In the genomic region with DNA sequence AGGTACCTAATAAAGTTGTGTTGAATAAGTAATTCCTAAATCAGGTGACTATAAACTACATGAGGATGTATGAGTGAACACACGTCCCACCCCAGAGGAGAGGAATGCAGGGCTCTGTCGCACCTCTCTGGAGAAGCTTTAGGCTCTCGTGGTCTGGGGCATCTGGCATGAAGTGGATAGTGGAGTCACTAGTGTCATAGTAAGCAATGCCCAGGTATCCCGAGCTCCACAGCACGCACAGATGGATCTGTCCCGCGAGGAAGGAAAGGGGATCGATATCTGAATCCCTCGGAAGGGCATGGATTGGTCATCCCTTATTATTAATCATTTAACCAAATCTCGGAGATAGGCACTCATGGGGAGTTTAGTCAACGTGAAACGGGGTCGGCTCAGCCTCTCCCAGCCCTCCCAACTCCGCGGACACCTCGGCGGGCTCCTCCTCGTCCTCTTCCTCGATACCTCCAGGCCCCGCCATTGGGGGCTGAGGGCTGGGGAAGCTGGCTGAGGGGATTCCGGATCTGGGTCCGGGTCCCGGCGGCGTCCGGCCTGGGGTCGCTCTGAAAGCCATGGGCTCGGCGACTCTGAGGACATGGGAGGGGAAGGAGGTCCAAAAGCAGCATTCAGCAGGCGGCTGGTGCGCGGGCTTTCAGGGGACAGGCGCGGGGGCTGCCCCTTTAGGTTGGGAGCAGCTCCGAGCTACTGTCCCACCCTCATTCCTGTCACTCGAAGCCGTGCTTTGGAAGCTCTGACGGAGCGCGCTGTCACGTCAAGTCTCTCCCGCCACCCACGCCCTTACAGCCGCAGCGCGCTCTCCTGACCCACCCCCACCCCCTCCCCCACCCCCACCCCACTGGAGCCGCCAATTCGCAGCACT, we compare ENCODE assay signal across 8 mouse cellular contexts. TPM values are rescaled to one million over a fixed set of nuclear protein-coding genes. Genes with fewer than 3 reads are reported as not detected.
A peak's percentile ranks its signal among the peaks of the same experiment; 100 is the strongest.
DNase-seq lines count a peak whose midpoint lies in the region; ATAC-seq lines count a peak whose summit lies in the region.

No protein-coding gene starts in this region.

- no peaks in the 10 kb centered on the region for H3K36me3 ChIP-seq in heart, embryonic 10.5 days
- H3K36me3 ChIP-seq in stomach, embryonic 15.5 days, result no peaks in the 10 kb centered on the region

- DNase-seq in heart, embryonic 10.5 days (ENCODE audit: low spot score), result no peak
- no peak for DNase-seq in heart, adult 9 months (ENCODE audit: low spot score in 2 of 2)
- DNase-seq in A20 (ENCODE audit: low read depth, low spot score), result peak; percentile 57
- DNase-seq in liver, result peak; percentile 30
- no peak for DNase-seq in adrenal gland, adult 8-10 months
- DNase-seq in lung, postnatal 10 days, result no peak

- peak overlapping the region; percentile 92 for H3K9ac ChIP-seq in stomach, embryonic 15.5 days

- H3K27ac ChIP-seq in heart, embryonic 10.5 days, result peak overlapping the region; percentile 98
- H3K27ac ChIP-seq in stomach, embryonic 15.5 days, result peak overlapping the region; percentile 98

- H3K4me1 ChIP-seq in heart, embryonic 10.5 days, result peaks cover 63% of the 10 kb centered on the region
- peaks cover 36% of the 10 kb centered on the region for H3K4me1 ChIP-seq in stomach, embryonic 15.5 days

- peak overlapping the region; percentile 72 for H3K4me3 ChIP-seq in heart, embryonic 10.5 days
- H3K4me3 ChIP-seq in stomach, embryonic 15.5 days (replicated peaks), result peak overlapping the region; percentile 62

- no peaks in the 10 kb centered on the region for H3K9me3 ChIP-seq in heart, embryonic 10.5 days
- no peaks in the 10 kb centered on the region for H3K9me3 ChIP-seq in stomach, embryonic 15.5 days

- peak; percentile 15 for ATAC-seq in erythroblast, adult 5-6 weeks (replicated peaks; ENCODE audit: low FRiP score, poor library complexity, severe bottlenecking)
- ATAC-seq in stomach, embryonic 15.5 days (ENCODE audit: insufficient read depth, low FRiP score, low read depth), result no peak

- peak overlapping the region; percentile 98 for H3K4me2 ChIP-seq in stomach, embryonic 15.5 days

- no peaks in the 10 kb centered on the region for H3K27me3 ChIP-seq in heart, embryonic 10.5 days (ENCODE audit: insufficient read depth, poor library complexity, severe bottlenecking)
- H3K27me3 ChIP-seq in stomach, embryonic 15.5 days (replicated peaks), result no peaks in the 10 kb centered on the region

- WGBS in heart, embryonic 10.5 days, result 4% methylated on average over 47 of the region's 48 CpGs
- 3% methylated on average over 45 of the region's 48 CpGs for WGBS in stomach, embryonic 15.5 days

RNA-seq across cellular contexts. Expression of gene Msh5, which starts 0.5 kb away (rescaled TPM):
- polyA plus RNA-seq in heart, embryonic 10.5 days (2016; fragmentation: Nextera tagmentation; extraction: Ambion mirVana), result 3.9 and 5.4 TPM in 2 replicates
- total RNA-seq in erythroblast, adult 5-6 weeks (2015; ENCODE audit: low replicate concordance), result 0.38 and 1.5 TPM in 2 replicates
- total RNA-seq in erythroblast, adult 5-6 weeks (2017; ENCODE audit: low replicate concordance), result 5.7 and 8.8 TPM in 2 replicates
- 3.8 and 4.8 TPM in 2 replicates for polyA plus RNA-seq in stomach, embryonic 15.5 days (2015; fragmentation: Nextera tagmentation; extraction: Ambion mirVana)
- 1 to 10 TPM in 3 of 4 experiments, under 1 TPM in 1; 0.73 to 4.0 (median 2.2) TPM for total RNA-seq in adrenal gland, adult 8-10 months (2022)

RNA-seq across cellular contexts. Expression of gene Clic1, which starts 3.7 kb away (rescaled TPM):
- 374 and 380 TPM in 2 replicates for polyA plus RNA-seq in heart, embryonic 10.5 days (2016; fragmentation: Nextera tagmentation; extraction: Ambion mirVana)
- 74.6 and 85.9 TPM in 2 replicates for total RNA-seq in erythroblast, adult 5-6 weeks (2015; ENCODE audit: low replicate concordance)
- 66.9 and 68.8 TPM in 2 replicates for total RNA-seq in erythroblast, adult 5-6 weeks (2017; ENCODE audit: low replicate concordance)
- polyA plus RNA-seq in stomach, embryonic 15.5 days (2015; fragmentation: Nextera tagmentation; extraction: Ambion mirVana), result 361 and 363 TPM in 2 replicates
- 100 to 1,000 TPM in 2 of 4 experiments, 10 to 100 TPM in 2; 83.2 to 134 (median 113) TPM for total RNA-seq in adrenal gland, adult 8-10 months (2022)

RNA-seq across cellular contexts. Expression of gene Ddah2, which starts 12.8 kb away (rescaled TPM):
- 192 and 290 TPM in 2 replicates for polyA plus RNA-seq in heart, embryonic 10.5 days (2016; fragmentation: Nextera tagmentation; extraction: Ambion mirVana)
- total RNA-seq in erythroblast, adult 5-6 weeks (2015; ENCODE audit: low replicate concordance), result 1.0 and 1.7 TPM in 2 replicates
- 2.2 TPM in 1 of 2 replicates, not detected in the other for total RNA-seq in erythroblast, adult 5-6 weeks (2017; ENCODE audit: low replicate concordance)
- 210 and 216 TPM in 2 replicates for polyA plus RNA-seq in stomach, embryonic 15.5 days (2015; fragmentation: Nextera tagmentation; extraction: Ambion mirVana)
- total RNA-seq in adrenal gland, adult 8-10 months (2022), result 10 to 100 TPM; 12.4 to 29.5 (median 21.6) TPM

RNA-seq across cellular contexts. Expression of gene Sapcd1, which starts 18.2 kb away (rescaled TPM):
- 3.3 and 4.0 TPM in 2 replicates for polyA plus RNA-seq in heart, embryonic 10.5 days (2016; fragmentation: Nextera tagmentation; extraction: Ambion mirVana)
- total RNA-seq in erythroblast, adult 5-6 weeks (2015; ENCODE audit: low replicate concordance), result 2.3 TPM in 1 of 2 replicates, not detected in the other
- not detected in 2 replicates for total RNA-seq in erythroblast, adult 5-6 weeks (2017; ENCODE audit: low replicate concordance)
- 13.2 and 14.8 TPM in 2 replicates for polyA plus RNA-seq in stomach, embryonic 15.5 days (2015; fragmentation: Nextera tagmentation; extraction: Ambion mirVana)
- total RNA-seq in adrenal gland, adult 8-10 months (2022), result 1 to 10 TPM in 2 of 4 experiments, under 1 TPM in 2; 0.91 to 2.8 (median 0.99) TPM

RNA-seq across cellular contexts. Expression of gene Ly6g6c, which starts 19.1 kb away (rescaled TPM):
- polyA plus RNA-seq in heart, embryonic 10.5 days (2016; fragmentation: Nextera tagmentation; extraction: Ambion mirVana), result not detected in 2 replicates
- total RNA-seq in erythroblast, adult 5-6 weeks (2015; ENCODE audit: low replicate concordance), result not detected in 2 replicates
- total RNA-seq in erythroblast, adult 5-6 weeks (2017; ENCODE audit: low replicate concordance), result not detected in 2 replicates
- 6.2 and 17.2 TPM in 2 replicates for polyA plus RNA-seq in stomach, embryonic 15.5 days (2015; fragmentation: Nextera tagmentation; extraction: Ambion mirVana)
- not detected for total RNA-seq in adrenal gland, adult 8-10 months (2022)

Comparison
In these comparisons a context has a peak if more than half of its experiments do, and no peak if none do; other contexts are left out.
1. DNase-seq: peak in A20 (single experiment) and liver (single experiment); none in heart, embryonic 10.5 days (single experiment), heart, adult 9 months (0 of 2), adrenal gland, adult 8-10 months (single experiment) and lung, postnatal 10 days (single experiment).
2. RNA of gene Ddah2, which starts 12.8 kb away (total RNA-seq): 12.4 to 29.5 TPM in adrenal gland, adult 8-10 months; 1.0 to 2.2 TPM in erythroblast, adult 5-6 weeks; every median in the first group is over 4 times any median in the second.